Mouse (Mus musculus): ENCODE data around the gene Dhcr7. TPM values are rescaled to one million over a fixed set of nuclear protein-coding genes. Genes with fewer than 3 reads are reported as not detected.

The Dhcr7 gene
- polyA plus RNA-seq, 2 experiments = 57.0 to 58.8 TPM

DNA sequence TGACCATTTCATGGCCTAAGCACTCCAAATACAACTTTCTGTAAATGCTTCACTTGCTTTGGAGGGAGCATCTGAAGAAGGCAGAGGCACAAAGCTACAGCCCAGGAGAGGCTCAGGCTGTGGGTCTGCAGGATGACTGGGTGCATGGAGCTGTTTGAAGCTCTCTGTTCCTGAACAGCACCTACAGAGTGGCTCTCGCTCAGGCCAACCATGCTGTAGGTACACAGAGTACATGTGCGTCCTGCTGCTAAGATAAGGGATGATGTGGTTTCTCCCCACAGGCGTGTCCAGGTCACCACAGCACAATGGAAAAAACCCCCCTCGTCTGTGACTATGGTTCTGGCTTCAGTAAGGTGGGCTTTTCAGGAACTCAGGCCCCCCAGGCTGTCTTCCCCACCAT lies 45.9 kb downstream of the Dhcr7 start:
- ATAC-seq (ENCODE audit: insufficient read depth) (no peak), DNase-seq (ENCODE audit: low read depth in 3 of 3, low spot score in 3 of 3) (no peak)
- H3K27ac ChIP-seq = no peak overlapping the region
- no peak for TF ChIP-seq CTCF (IDR thresholded peaks at IDR 0.05; ENCODE audit: low read depth)
- TF ChIP-seq EP300 (IDR thresholded peaks at IDR 0.05; ENCODE audit: low read depth) = no peak
- 21% methylated on average over 4 of the region's 4 CpGs for WGBS (ENCODE audit: insufficient replicate concordance)
- H3K4me1 ChIP-seq (replicated peaks; ENCODE audit: control insufficient read depth in 2 of 2, insufficient read depth in 2 of 2, low read length in 1 of 2) = no peaks in the 10 kb centered on the region
- H3K9me3 ChIP-seq (ENCODE audit: control insufficient read depth, low read length) = no peaks in the 10 kb centered on the region
- H3K4me3 ChIP-seq (ENCODE audit: insufficient read depth in 1 of 2, low read depth in 2 of 2, low read length in 2 of 2) = no peak overlapping the region
- no peak overlapping the region for H3K4me2 ChIP-seq (ENCODE audit: low read depth)
- H3K36me3 ChIP-seq (replicated peaks; ENCODE audit: control insufficient read depth, insufficient read depth, low read depth) = no peaks in the 10 kb centered on the region
- H3K9ac ChIP-seq (replicated peaks) = no peak overlapping the region
- no peaks in the 10 kb centered on the region for H3K27me3 ChIP-seq (ENCODE audit: control insufficient read depth, insufficient read depth, low read length)

DNA sequence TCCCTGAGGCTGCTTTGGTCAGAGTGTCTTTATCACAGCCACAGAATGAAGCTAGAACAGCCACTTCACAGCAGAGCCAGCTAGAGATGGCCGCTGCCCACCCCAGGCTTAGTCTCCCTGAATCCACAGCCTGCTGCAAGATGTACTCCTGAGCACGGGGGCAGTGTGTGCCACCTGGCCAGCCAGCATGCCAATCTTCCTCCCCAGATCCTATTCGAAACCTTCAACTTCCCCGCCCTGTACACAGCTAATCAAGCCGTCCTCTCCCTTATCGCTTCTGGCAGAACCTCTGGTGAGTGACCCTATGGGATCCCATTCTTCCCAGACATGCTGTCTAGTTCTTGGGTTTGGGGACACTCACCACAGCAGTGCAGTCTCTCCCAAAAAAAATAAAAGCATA lies 60.8 kb downstream of the Dhcr7 start:
- H3K27me3 ChIP-seq (ENCODE audit: control insufficient read depth, insufficient read depth, low read length) = no peaks in the 10 kb centered on the region
- H3K9me3 ChIP-seq (ENCODE audit: control insufficient read depth, low read length) = no peaks in the 10 kb centered on the region
- WGBS (ENCODE audit: insufficient replicate concordance) = 28% methylated on average over 6 of the region's 6 CpGs
- H3K27ac ChIP-seq = no peak overlapping the region
- H3K4me3 ChIP-seq (ENCODE audit: insufficient read depth in 1 of 2, low read depth in 2 of 2, low read length in 2 of 2) = no peak overlapping the region
- TF ChIP-seq CTCF (IDR thresholded peaks at IDR 0.05; ENCODE audit: low read depth) (no peak), EP300 (IDR thresholded peaks at IDR 0.05; ENCODE audit: low read depth) (0 out of 2 replicates have a peak, but pooled peaks have one; percentile 15)
- no peaks in the 10 kb centered on the region for H3K36me3 ChIP-seq (replicated peaks; ENCODE audit: control insufficient read depth, insufficient read depth, low read depth)
- no peak overlapping the region for H3K9ac ChIP-seq (replicated peaks)
- no peak overlapping the region for H3K4me2 ChIP-seq (ENCODE audit: low read depth)
- ATAC-seq (ENCODE audit: insufficient read depth) = peak; percentile 60
- H3K4me1 ChIP-seq (replicated peaks; ENCODE audit: control insufficient read depth in 2 of 2, insufficient read depth in 2 of 2, low read length in 1 of 2) = no peaks in the 10 kb centered on the region; a peak in 1 of 4 replicates
- DNase-seq (ENCODE audit: low read depth in 3 of 3, low spot score in 3 of 3) = no peak

DNA sequence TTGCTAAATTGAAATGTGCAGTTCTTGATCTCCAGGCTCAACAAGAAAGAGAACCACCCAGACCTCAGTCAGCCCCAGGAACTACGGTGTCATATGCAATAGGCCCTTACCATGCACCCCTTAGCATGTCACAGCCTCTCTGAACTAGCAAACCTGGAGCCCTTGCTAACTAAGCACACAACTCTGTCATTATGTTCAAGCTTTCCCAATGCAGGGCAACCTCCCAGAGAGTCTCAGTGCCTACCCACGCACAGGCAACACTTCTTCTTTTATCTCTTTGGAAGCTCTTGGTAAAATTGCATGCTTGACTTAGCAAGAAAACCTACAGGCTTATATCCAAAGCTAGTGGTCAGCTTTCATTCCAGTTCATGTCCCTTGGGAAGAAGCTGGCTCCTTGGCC lies 68.2 kb downstream of the Dhcr7 start:
- H3K27ac ChIP-seq = no peak overlapping the region
- H3K4me3 ChIP-seq (ENCODE audit: insufficient read depth in 1 of 2, low read depth in 2 of 2, low read length in 2 of 2) = no peak overlapping the region
- H3K27me3 ChIP-seq (ENCODE audit: control insufficient read depth, insufficient read depth, low read length) = no peaks in the 10 kb centered on the region
- no peaks in the 10 kb centered on the region for H3K9me3 ChIP-seq (ENCODE audit: control insufficient read depth, low read length)
- TF ChIP-seq CTCF (IDR thresholded peaks at IDR 0.05; ENCODE audit: low read depth) = no peak
- no peaks in the 10 kb centered on the region for H3K36me3 ChIP-seq (replicated peaks; ENCODE audit: control insufficient read depth, insufficient read depth, low read depth)
- no peak for DNase-seq (ENCODE audit: low read depth in 3 of 3, low spot score in 3 of 3)
- no peak overlapping the region for H3K9ac ChIP-seq (replicated peaks)
- H3K4me2 ChIP-seq (ENCODE audit: low read depth) = no peak overlapping the region
- ATAC-seq (ENCODE audit: insufficient read depth) = no peak
- no peaks in the 10 kb centered on the region for H3K4me1 ChIP-seq (replicated peaks; ENCODE audit: control insufficient read depth in 2 of 2, insufficient read depth in 2 of 2, low read length in 1 of 2)
- WGBS (ENCODE audit: insufficient replicate concordance) = 46% methylated on average over 2 of the region's 2 CpGs

DNA sequence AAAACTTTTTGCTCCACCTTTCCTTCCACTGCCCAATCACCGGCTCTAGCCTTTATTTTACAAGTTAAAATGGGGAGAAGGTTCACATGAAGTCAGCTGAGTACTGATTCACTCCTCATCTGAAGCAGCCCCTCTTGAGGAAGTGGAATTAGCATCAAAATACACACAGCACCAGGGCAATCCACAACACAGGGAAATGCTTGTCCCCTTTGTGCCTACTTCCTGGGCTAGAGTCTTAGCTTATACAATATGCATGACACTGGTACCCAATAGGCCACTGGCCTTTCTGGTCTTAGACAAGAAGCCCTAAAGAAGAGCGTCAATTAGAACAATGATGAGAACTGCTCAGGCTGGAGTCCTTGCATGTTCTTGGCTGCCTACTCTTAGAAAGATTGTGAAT lies 69.4 kb downstream of the Dhcr7 start:
- 52% methylated on average over 2 of the region's 2 CpGs for WGBS (ENCODE audit: insufficient replicate concordance)
- DNase-seq (ENCODE audit: low read depth in 3 of 3, low spot score in 3 of 3) (no peak), ATAC-seq (ENCODE audit: insufficient read depth) (no peak)
- Histone ChIP-seq H3K36me3 (replicated peaks; ENCODE audit: control insufficient read depth, insufficient read depth, low read depth) (no peaks in the 10 kb centered on the region), H3K27me3 (ENCODE audit: control insufficient read depth, insufficient read depth, low read length) (no peaks in the 10 kb centered on the region), H3K4me1 (replicated peaks; ENCODE audit: control insufficient read depth in 2 of 2, insufficient read depth in 2 of 2, low read length in 1 of 2) (no peaks in the 10 kb centered on the region), H3K4me2 (ENCODE audit: low read depth) (no peak overlapping the region), H3K27ac (no peak overlapping the region), H3K9ac (replicated peaks) (no peak overlapping the region), H3K4me3 (ENCODE audit: insufficient read depth in 1 of 2, low read depth in 2 of 2, low read length in 2 of 2) (no peak overlapping the region), H3K9me3 (ENCODE audit: control insufficient read depth, low read length) (no peaks in the 10 kb centered on the region)
- TF ChIP-seq EP300 (IDR thresholded peaks at IDR 0.05; ENCODE audit: low read depth) (no peak), CTCF (IDR thresholded peaks at IDR 0.05; ENCODE audit: low read depth) (no peak)

Small RNA genes lying within 50 kb of the gene (microRNA-seq; reads per million reads assigned to microRNA genes)
- not detected for gene Gm22064

Other genes with a start within 250 kb of the Dhcr7 start
- 18.1 and 35.7 TPM in 2 replicates for gene Cars, start 223.1 kb upstream of the Dhcr7 start, polyA plus RNA-seq (2012; rRNA removed)
- 41.4 and 42.7 TPM in 2 replicates for gene Cars, start 223.1 kb upstream of the Dhcr7 start, polyA plus RNA-seq (2014; fragmentation: Nextera tagmentation; extraction: Ambion mirVana)
- gene Tnfrsf26, start 194.4 kb upstream of the Dhcr7 start, polyA plus RNA-seq (2012; rRNA removed) = 0.27 and 0.29 TPM in 2 replicates
- gene Tnfrsf26, start 194.4 kb upstream of the Dhcr7 start, polyA plus RNA-seq (2014; fragmentation: Nextera tagmentation; extraction: Ambion mirVana) = 0.52 and 0.65 TPM in 2 replicates
- 0.69 and 0.71 TPM in 2 replicates for gene Tnfrsf22, start 173.5 kb upstream of the Dhcr7 start, polyA plus RNA-seq (2012; rRNA removed)
- 0.99 and 1.2 TPM in 2 replicates for gene Tnfrsf22, start 173.5 kb upstream of the Dhcr7 start, polyA plus RNA-seq (2014; fragmentation: Nextera tagmentation; extraction: Ambion mirVana)
- gene Tnfrsf23, start 137.3 kb upstream of the Dhcr7 start, polyA plus RNA-seq (2012; rRNA removed) = 0.22 and 0.23 TPM in 2 replicates
- 0.35 and 0.44 TPM in 2 replicates for gene Tnfrsf23, start 137.3 kb upstream of the Dhcr7 start, polyA plus RNA-seq (2014; fragmentation: Nextera tagmentation; extraction: Ambion mirVana)
- 1.5 and 1.6 TPM in 2 replicates for gene Osbpl5, start 66.2 kb upstream of the Dhcr7 start, polyA plus RNA-seq (2012; rRNA removed)
- 1.3 and 1.9 TPM in 2 replicates for gene Osbpl5, start 66.2 kb upstream of the Dhcr7 start, polyA plus RNA-seq (2014; fragmentation: Nextera tagmentation; extraction: Ambion mirVana)
- gene Mrgprg, start 56.2 kb upstream of the Dhcr7 start, polyA plus RNA-seq (2012; rRNA removed) = not detected in 2 replicates
- gene Mrgprg, start 56.2 kb upstream of the Dhcr7 start, polyA plus RNA-seq (2014; fragmentation: Nextera tagmentation; extraction: Ambion mirVana) = not detected in 2 replicates
- 0.28 and 0.37 TPM in 2 replicates for gene Mrgpre, start 38.6 kb upstream of the Dhcr7 start, polyA plus RNA-seq (2012; rRNA removed)
- 0.19 and 0.23 TPM in 2 replicates for gene Mrgpre, start 38.6 kb upstream of the Dhcr7 start, polyA plus RNA-seq (2014; fragmentation: Nextera tagmentation; extraction: Ambion mirVana)
- gene Nadsyn1, start 296 bp upstream of the Dhcr7 start, polyA plus RNA-seq (2012; rRNA removed) = 7.6 and 7.7 TPM in 2 replicates
- gene Nadsyn1, start 296 bp upstream of the Dhcr7 start, polyA plus RNA-seq (2014; fragmentation: Nextera tagmentation; extraction: Ambion mirVana) = 6.0 and 7.1 TPM in 2 replicates
- gene Gm498, start 43.7 kb downstream of the Dhcr7 start, polyA plus RNA-seq (2012; rRNA removed) = not detected in 2 replicates
- gene Gm498, start 43.7 kb downstream of the Dhcr7 start, polyA plus RNA-seq (2014; fragmentation: Nextera tagmentation; extraction: Ambion mirVana) = not detected in 2 replicates
- 0.35 and 0.47 TPM in 2 replicates for gene Shank2, start 178.8 kb downstream of the Dhcr7 start, polyA plus RNA-seq (2012; rRNA removed)
- 0.17 and 0.27 TPM in 2 replicates for gene Shank2, start 178.8 kb downstream of the Dhcr7 start, polyA plus RNA-seq (2014; fragmentation: Nextera tagmentation; extraction: Ambion mirVana)

Measured in liver, embryonic 14.5 days (tissue).